Mouse (Mus musculus) liver, embryonic 11.5 days (tissue): ENCODE data around the gene Glyr1. TPM values are rescaled to one million over a fixed set of nuclear protein-coding genes. Genes with fewer than 3 reads are reported as not detected.
A peak's percentile ranks its signal among the peaks of the same experiment; 100 is the strongest.

Source experiments
- ATAC-seq: fragments of 200-750 bp; cut with Nextera tagmentation; replicated peaks from 2 replicates; pipeline ENCODE4 v1.8.0; 2017; ENCODE audit warnings: moderate number of reproducible peaks, mild to moderate bottlenecking, moderate TSS enrichment, moderate library complexity; ENCODE audit not compliant: low FRiP score
- DNase-seq: peaks from one replicate; pipeline ENCODE4 v3.0.0-alpha.2; 2017; ENCODE audit warnings: low spot score
- H3K27ac ChIP-seq: fragments of 300-500 bp; sonication (generic); 2 replicates; pipeline ENCODE4 v1.5.1; 2014; ENCODE audit warnings: mild to moderate bottlenecking, low read depth, low read length, control low read depth
- H3K27me3 ChIP-seq: fragments of 300-500 bp; sonication (generic); replicated peaks from 2 replicates; pipeline ENCODE4 v1.6.1; 2014; ENCODE audit warnings: low read length, mixed read lengths; ENCODE audit not compliant: control insufficient read depth, insufficient read depth
- H3K36me3 ChIP-seq: fragments of 300-500 bp; sonication (generic); 2 replicates; pipeline ENCODE4 v1.6.1; 2014; ENCODE audit warnings: mild to moderate bottlenecking, low read length, moderate library complexity, mixed read lengths; ENCODE audit not compliant: control insufficient read depth, insufficient read depth
- H3K4me1 ChIP-seq: fragments of 300-500 bp; sonication (generic); replicated peaks from 2 replicates; pipeline ENCODE4 v1.6.1; 2014; ENCODE audit warnings: low read length, mixed read lengths; ENCODE audit not compliant: control insufficient read depth, insufficient read depth
- H3K4me2 ChIP-seq: fragments of 300-500 bp; sonication (generic); 2 replicates; pipeline ENCODE4 v1.6.1; 2014; ENCODE audit warnings: mild to moderate bottlenecking, control low read depth, moderate library complexity
- H3K4me3 ChIP-seq: fragments of 300-500 bp; sonication (generic); 2 replicates; pipeline ENCODE4 v1.5.1; 2014; ENCODE audit warnings: low read depth, low read length, control low read depth
- H3K9ac ChIP-seq: fragments of 300-500 bp; sonication (generic); 2 replicates; pipeline ENCODE4 v1.6.1; 2014; ENCODE audit warnings: low read depth, low read length, control low read depth
- H3K9me3 ChIP-seq: fragments of 300-500 bp; sonication (generic); 2 replicates; pipeline ENCODE4 v1.6.1; 2016; ENCODE audit warnings: low read length, inconsistent platforms, mixed read lengths; ENCODE audit not compliant: control insufficient read depth
- WGBS: fragments of 180-500 bp; shearing (Covaris S2); extraction: QIAGEN DNeasy Blood & Tissue Kit; methylation state at CpG from one replicate; pipeline ENCODE4 v1.1.7; 2014; 5-methylcytosine and 5-hydroxymethylcytosine counted together
- polyA plus RNA-seq: library from polyadenylated mRNA; unstranded; fragments of >200 nt; fragmentation: Nextera tagmentation; extraction: Ambion mirVana; gene quantifications from 2 replicates; pipeline ENCODE4 v1.2.1, GENCODE M21; 2014

Gene Glyr1
- 84.8 and 96.2 TPM in 2 replicates for polyA plus RNA-seq

- peak within 1 kb of the TSS; percentile 75 for H3K4me3 ChIP-seq
- H3K4me2 ChIP-seq, result peak within 1 kb of the TSS; percentile 87
- H3K9me3 ChIP-seq, result no peaks in the 10 kb centered on the region
- DNase-seq, result peak; percentile 96
- H3K36me3 ChIP-seq, result peaks cover 10% of the 10 kb centered on the region
- H3K4me1 ChIP-seq, result peaks cover 9% of the 10 kb centered on the region
- under 1% methylated on average over 52 of the region's 56 CpGs for WGBS
- no peaks in the 10 kb centered on the region for H3K27me3 ChIP-seq
- peak; percentile 98 for ATAC-seq
- H3K9ac ChIP-seq, result peak within 1 kb of the TSS; percentile 94
- peak within 1 kb of the TSS; percentile 97 for H3K27ac ChIP-seq
Observed at GRCm38 (mm10) chr16:5049774-5050234, at the start of gene Glyr1, which contains the start of gene Ubn1. TSS of gene Glyr1 (minus strand) at chr16:5049863. TSS of gene Ubn1 (plus strand) at chr16:5050057.

DNA sequence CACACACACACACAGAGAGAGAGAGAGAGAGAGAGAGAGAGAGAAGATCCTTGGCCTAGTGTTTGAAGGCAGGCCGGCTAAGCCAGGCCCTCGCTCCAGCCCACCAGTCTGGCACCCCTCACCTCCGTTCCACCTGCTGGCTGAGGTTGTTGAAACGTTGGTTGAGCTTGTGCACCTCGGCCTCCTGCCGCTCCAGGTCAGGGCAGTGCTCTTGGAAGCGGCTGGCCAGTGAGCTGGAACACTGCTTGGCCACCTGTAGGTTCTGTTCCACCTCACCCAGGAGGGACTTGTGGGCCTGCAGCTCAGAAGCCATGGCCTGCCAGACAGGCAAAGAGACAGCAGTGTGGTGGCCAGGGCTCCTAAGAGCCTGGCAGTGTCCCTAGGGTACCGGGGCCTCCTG is 46.8 kb upstream of the Glyr1 start:
- WGBS, result 77% methylated on average over 8 of the region's 8 CpGs
- Histone ChIP-seq H3K4me2 (no peak overlapping the region), H3K4me1 (no peaks in the 10 kb centered on the region), H3K9me3 (no peaks in the 10 kb centered on the region), H3K27me3 (no peaks in the 10 kb centered on the region), H3K9ac (no peak overlapping the region), H3K4me3 (no peak overlapping the region), H3K36me3 (no peaks in the 10 kb centered on the region), H3K27ac (no peak overlapping the region)
- ATAC-seq (no peak), DNase-seq (no peak)

DNA sequence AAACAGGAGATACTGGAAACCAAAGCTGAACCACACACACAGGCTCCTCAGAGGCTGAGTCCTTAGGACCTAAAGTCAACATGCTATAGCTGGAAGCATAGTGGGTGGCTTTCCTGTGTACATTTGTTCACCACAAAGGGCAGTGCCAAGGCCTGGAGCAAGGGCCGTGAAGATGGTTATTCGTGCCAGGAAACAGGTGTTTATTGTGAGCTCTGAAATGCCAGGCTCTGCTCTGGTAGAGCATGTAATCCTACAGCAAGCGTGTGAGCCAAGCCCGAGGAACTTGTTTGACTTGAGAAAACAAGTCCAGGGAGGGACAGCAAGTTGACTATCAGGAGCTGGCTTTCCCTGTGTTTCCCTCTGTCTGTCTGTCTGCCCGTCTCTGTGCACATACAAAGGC is 43.6 kb upstream of the Glyr1 start:
- Histone ChIP-seq H3K9ac (no peak overlapping the region), H3K27ac (no peak overlapping the region), H3K9me3 (no peaks in the 10 kb centered on the region), H3K4me3 (no peak overlapping the region), H3K4me2 (no peak overlapping the region), H3K36me3 (no peaks in the 10 kb centered on the region), H3K27me3 (no peaks in the 10 kb centered on the region), H3K4me1 (no peaks in the 10 kb centered on the region)
- DNase-seq, result no peak
- 91% methylated on average over 5 of the region's 5 CpGs for WGBS
- no peak for ATAC-seq

GRCm38 (mm10) chr16:5089021-5089420 is 39.4 kb upstream of the Glyr1 start:
- DNase-seq (no peak), ATAC-seq (no peak)
- Histone ChIP-seq H3K27me3 (no peaks in the 10 kb centered on the region), H3K4me2 (no peak overlapping the region), H3K4me1 (no peaks in the 10 kb centered on the region), H3K9ac (no peak overlapping the region), H3K4me3 (no peak overlapping the region), H3K27ac (no peak overlapping the region), H3K9me3 (no peaks in the 10 kb centered on the region), H3K36me3 (peaks cover 13% of the 10 kb centered on the region)
- WGBS, result 61% methylated on average over 10 of the region's 10 CpGs

GRCm38 (mm10) chr16:5086179-5086578 is 36.5 kb upstream of the Glyr1 start:
- ATAC-seq, result no peak
- 94% methylated on average over 2 of the region's 2 CpGs for WGBS
- Histone ChIP-seq H3K9me3 (no peaks in the 10 kb centered on the region), H3K4me1 (no peaks in the 10 kb centered on the region), H3K36me3 (peaks cover 25% of the 10 kb centered on the region), H3K4me2 (no peak overlapping the region), H3K27me3 (no peaks in the 10 kb centered on the region), H3K27ac (no peak overlapping the region), H3K9ac (no peak overlapping the region), H3K4me3 (no peak overlapping the region)
- no peak for DNase-seq

GRCm38 (mm10) chr16:5085196-5085595 is 35.5 kb upstream of the Glyr1 start:
- no peak for DNase-seq
- Histone ChIP-seq H3K9ac (no peak overlapping the region), H3K27ac (no peak overlapping the region), H3K9me3 (no peaks in the 10 kb centered on the region), H3K27me3 (no peaks in the 10 kb centered on the region), H3K4me2 (no peak overlapping the region), H3K4me3 (no peak overlapping the region), H3K4me1 (no peaks in the 10 kb centered on the region), H3K36me3 (peaks cover 27% of the 10 kb centered on the region)
- no peak for ATAC-seq
- WGBS, result 90% methylated on average over 4 of the region's 4 CpGs

DNA sequence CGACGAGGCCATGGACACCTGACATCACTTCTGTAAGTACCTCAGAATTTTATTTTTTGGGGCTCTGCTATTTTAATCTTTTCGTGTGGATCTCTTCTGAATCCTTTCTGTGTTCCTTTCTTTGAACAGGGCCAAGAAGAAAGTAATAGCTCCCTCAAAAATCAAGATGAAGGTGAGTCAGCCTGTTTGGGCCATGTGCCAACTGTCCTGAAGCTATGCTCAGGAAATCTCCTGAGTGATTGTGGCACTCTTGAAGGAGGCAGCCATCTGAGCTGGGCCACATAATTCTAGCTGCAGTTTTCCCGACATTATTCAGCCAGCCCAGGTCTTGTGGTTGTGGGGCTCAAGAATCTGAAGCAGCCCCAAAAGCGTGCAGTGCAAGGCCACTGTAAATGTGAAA is 24.7 kb upstream of the Glyr1 start:
- H3K27me3 ChIP-seq, result no peaks in the 10 kb centered on the region
- no peaks in the 10 kb centered on the region for H3K9me3 ChIP-seq
- DNase-seq (no peak), ATAC-seq (no peak)
- no peaks in the 10 kb centered on the region for H3K4me1 ChIP-seq
- no peak overlapping the region for H3K4me2 ChIP-seq
- 90% methylated on average over 5 of the region's 5 CpGs for WGBS
- no peak overlapping the region for H3K4me3 ChIP-seq
- H3K27ac ChIP-seq, result no peak overlapping the region
- no peak overlapping the region for H3K9ac ChIP-seq
- peaks cover 37% of the 10 kb centered on the region for H3K36me3 ChIP-seq

GRCm38 (mm10) chr16:5071974-5072373 is 22.3 kb upstream of the Glyr1 start:
- no peak for DNase-seq

GRCm38 (mm10) chr16:5070321-5070720 is 20.7 kb upstream of the Glyr1 start:
- no peak for DNase-seq
- no peaks in the 10 kb centered on the region for H3K4me1 ChIP-seq
- no peaks in the 10 kb centered on the region for H3K9me3 ChIP-seq
- peaks cover 24% of the 10 kb centered on the region for H3K36me3 ChIP-seq
- H3K4me2 ChIP-seq, result no peak overlapping the region
- H3K27me3 ChIP-seq, result no peaks in the 10 kb centered on the region
- H3K27ac ChIP-seq, result no peak overlapping the region
- ATAC-seq, result no peak
- H3K4me3 ChIP-seq, result no peak overlapping the region
- no peak overlapping the region for H3K9ac ChIP-seq
- 87% methylated on average over 3 of the region's 3 CpGs for WGBS

More at GRCm38 (mm10) chr16:5071974-5072373, 22.3 kb upstream of the Glyr1 start:
- Histone ChIP-seq H3K27me3 (no peaks in the 10 kb centered on the region), H3K4me3 (no peak overlapping the region), H3K4me2 (no peak overlapping the region), H3K9ac (no peak overlapping the region), H3K9me3 (no peaks in the 10 kb centered on the region), H3K4me1 (no peaks in the 10 kb centered on the region), H3K36me3 (peaks cover 29% of the 10 kb centered on the region), H3K27ac (no peak overlapping the region)
- 88% methylated on average over 7 of the region's 7 CpGs for WGBS
- ATAC-seq, result no peak
